Mouse (Mus musculus): ENCODE measurements at regions not wholly inside any gene's neighbourhood (a gene's known extent, or its start where the extent isn't known, plus 50 kb on each side); places are given as distances from the start of the nearest gene placed in this dataset.

GRCm38 (mm10) chr7:69326311-69326710, 577.3 kb upstream of the Arrdc4 start:
- Histone ChIP-seq H3K27ac (replicated peaks) (no peak overlapping the region), H3K4me3 (no peak overlapping the region), H3K9me3 (no peaks in the 10 kb centered on the region), H3K36me3 (no peaks in the 10 kb centered on the region), H3K4me2 (replicated peaks) (no peak overlapping the region), H3K9ac (replicated peaks) (no peak overlapping the region), H3K4me1 (no peaks in the 10 kb centered on the region), H3K27me3 (no peaks in the 10 kb centered on the region)
- 53% methylated on average over 2 of the region's 2 CpGs for WGBS
- peak; percentile 38; the same call in 1 of the 2 replicates for ATAC-seq (replicated peaks)

DNA sequence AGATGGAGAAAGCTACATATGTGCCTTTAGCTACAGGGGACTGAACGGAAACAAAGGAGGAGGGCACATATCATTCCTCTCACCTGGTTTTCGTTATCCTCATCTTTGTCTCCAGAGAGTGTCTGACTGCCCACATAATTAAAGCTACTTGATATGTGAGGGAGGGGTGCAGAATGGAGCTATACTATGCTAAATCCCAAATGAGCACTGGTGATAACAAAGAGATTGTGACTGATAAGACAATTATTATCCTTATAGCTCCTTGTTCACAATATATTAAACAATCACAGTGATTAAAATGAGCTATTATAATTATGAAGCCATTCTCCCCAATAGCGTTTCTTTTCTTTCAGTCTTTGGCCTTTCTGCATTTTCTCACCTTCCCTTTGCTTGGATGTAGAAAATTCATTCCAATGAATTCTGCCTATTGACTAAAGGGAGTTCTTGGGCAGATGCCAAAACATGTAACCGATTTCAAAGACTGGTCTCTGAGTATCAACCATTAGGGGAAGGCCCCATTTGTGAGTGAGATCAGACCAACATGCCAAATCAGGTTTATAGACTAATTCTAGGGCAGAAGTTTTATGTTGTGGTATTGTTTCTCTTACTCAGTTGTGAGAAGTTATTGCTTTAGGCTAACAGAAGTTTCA, 528.1 kb upstream of the Arrdc4 start:
- Histone ChIP-seq H3K9ac (replicated peaks) (no peak overlapping the region), H3K4me2 (replicated peaks) (no peak overlapping the region), H3K4me1 (peaks cover 7% of the 10 kb centered on the region), H3K27me3 (no peaks in the 10 kb centered on the region), H3K4me3 (no peak overlapping the region), H3K36me3 (no peaks in the 10 kb centered on the region), H3K27ac (replicated peaks) (peak overlapping the region; percentile 85), H3K9me3 (no peaks in the 10 kb centered on the region)
- peak; percentile 76 for ATAC-seq (replicated peaks)
- 31% methylated on average over 4 of the region's 4 CpGs for WGBS

- H3K36me3 ChIP-seq: no peaks in the 10 kb centered on the region
- H3K4me2 ChIP-seq (replicated peaks): no peak overlapping the region
- ATAC-seq (replicated peaks): peak; percentile 80
- H3K9ac ChIP-seq (replicated peaks): no peak overlapping the region
- no peaks in the 10 kb centered on the region for H3K27me3 ChIP-seq
- H3K4me1 ChIP-seq: peaks cover 7% of the 10 kb centered on the region
- H3K4me3 ChIP-seq: no peak overlapping the region
- 49% methylated on average over 5 of the region's 5 CpGs for WGBS
- H3K9me3 ChIP-seq: no peaks in the 10 kb centered on the region
- peak overlapping the region; percentile 85 for H3K27ac ChIP-seq (replicated peaks)
Observed at GRCm38 (mm10) chr7:69276376-69277055, 527.5 kb upstream of the Arrdc4 start.

DNA sequence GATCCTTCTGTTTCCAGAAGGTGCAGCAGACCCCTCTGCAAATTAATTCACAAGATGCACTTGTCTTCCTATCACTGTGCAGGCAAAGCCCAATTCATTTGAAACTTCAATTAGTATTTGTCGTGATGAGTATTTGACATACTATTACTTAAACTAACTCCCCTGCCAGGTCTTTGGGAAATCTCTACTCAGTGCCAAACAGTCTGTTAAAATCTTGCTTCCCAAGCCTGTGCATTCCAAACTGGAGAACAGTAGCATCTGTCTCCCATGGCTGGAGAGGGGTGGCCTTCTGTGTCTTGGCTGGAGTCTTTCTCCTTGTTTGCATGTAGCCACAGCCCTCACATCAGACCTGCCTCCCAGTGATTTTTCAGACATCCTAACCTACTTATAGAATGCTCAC, 524.6 kb upstream of the Arrdc4 start:
- H3K4me3 ChIP-seq: no peak overlapping the region

GRCm38 (mm10) chr7:69244519-69244918, 495.5 kb upstream of the Arrdc4 start:
- H3K27me3 ChIP-seq: no peaks in the 10 kb centered on the region
- H3K9me3 ChIP-seq: no peaks in the 10 kb centered on the region
- H3K9ac ChIP-seq (replicated peaks): no peak overlapping the region
- no peak for ATAC-seq (replicated peaks)
- no peaks in the 10 kb centered on the region for H3K36me3 ChIP-seq
- no peak overlapping the region for H3K4me3 ChIP-seq
- no peak overlapping the region for H3K27ac ChIP-seq (replicated peaks)
- 59% methylated on average over 2 of the region's 2 CpGs for WGBS
- H3K4me1 ChIP-seq: no peaks in the 10 kb centered on the region
- H3K4me2 ChIP-seq (replicated peaks): no peak overlapping the region

More for the DNA sequence above, 524.6 kb upstream of the Arrdc4 start:
- ATAC-seq (replicated peaks): peak; percentile 73
- Histone ChIP-seq H3K4me2 (replicated peaks) (no peak overlapping the region), H3K9me3 (no peaks in the 10 kb centered on the region), H3K27me3 (no peaks in the 10 kb centered on the region), H3K9ac (replicated peaks) (no peak overlapping the region), H3K36me3 (no peaks in the 10 kb centered on the region), H3K4me1 (peaks cover 7% of the 10 kb centered on the region), H3K27ac (replicated peaks) (no peak overlapping the region)
- WGBS: 49% methylated on average over 1 of the region's 1 CpGs

DNA sequence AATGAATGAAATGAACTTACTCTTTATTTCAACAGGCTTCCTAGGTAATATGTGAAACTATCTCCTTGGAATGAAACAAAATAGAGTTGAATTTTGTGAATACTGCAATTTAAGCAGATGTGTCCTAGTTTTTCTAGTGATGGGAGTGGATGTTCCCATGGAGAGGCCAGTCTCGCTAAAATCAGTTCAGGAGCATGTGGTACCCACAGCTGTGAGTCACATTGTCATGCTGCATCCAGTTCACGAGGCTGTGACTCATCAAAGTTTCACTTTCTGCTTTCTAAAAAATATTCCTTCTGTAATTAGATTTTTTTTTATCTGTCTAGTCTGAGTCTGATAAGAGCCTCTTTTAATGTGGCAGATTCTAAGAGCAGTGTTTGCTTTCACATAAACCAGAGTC, 484.3 kb upstream of the Arrdc4 start:
- no peak overlapping the region for H3K9ac ChIP-seq (replicated peaks)
- H3K4me3 ChIP-seq: no peak overlapping the region
- H3K36me3 ChIP-seq: no peaks in the 10 kb centered on the region
- WGBS: 79% methylated on average over 2 of the region's 2 CpGs
- no peaks in the 10 kb centered on the region for H3K9me3 ChIP-seq
- no peaks in the 10 kb centered on the region for H3K4me1 ChIP-seq
- no peak for ATAC-seq (replicated peaks)
- H3K27me3 ChIP-seq: no peaks in the 10 kb centered on the region
- no peak overlapping the region for H3K27ac ChIP-seq (replicated peaks)
- H3K4me2 ChIP-seq (replicated peaks): no peak overlapping the region

DNA sequence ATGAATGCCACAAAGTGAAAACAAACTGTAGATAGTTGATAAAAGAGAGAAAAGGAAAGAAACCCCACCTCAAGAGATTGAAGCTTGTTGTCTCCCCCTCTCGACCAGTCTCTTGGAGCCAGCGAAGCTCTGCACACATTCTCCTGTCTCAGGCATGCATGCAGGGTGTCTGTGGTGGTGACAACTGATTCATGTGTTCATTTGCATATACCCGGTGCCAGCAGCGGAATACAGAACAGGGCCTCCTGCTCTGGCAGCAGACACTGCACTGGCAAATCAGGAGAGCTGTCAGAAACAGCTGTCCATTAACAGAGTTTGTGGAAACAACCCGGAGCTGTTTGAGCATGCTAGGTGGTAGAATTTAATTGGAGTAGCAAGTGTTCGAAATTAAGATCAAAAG, 468.8 kb upstream of the Arrdc4 start:
- H3K9me3 ChIP-seq: 0 out of 2 replicates have a peak, but pooled peaks cover 2% of the 10 kb centered on the region
- 13% methylated on average over 6 of the region's 6 CpGs for WGBS
- peak overlapping the region; percentile 79 for H3K27ac ChIP-seq (replicated peaks)
- H3K4me1 ChIP-seq: peaks cover 19% of the 10 kb centered on the region
- ATAC-seq (replicated peaks): peak; percentile 99
- no peak overlapping the region for H3K4me3 ChIP-seq
- H3K9ac ChIP-seq (replicated peaks): no peak overlapping the region
- H3K36me3 ChIP-seq: no peaks in the 10 kb centered on the region
- H3K27me3 ChIP-seq: no peaks in the 10 kb centered on the region
- H3K4me2 ChIP-seq (replicated peaks): no peak overlapping the region

Data from forebrain, embryonic 15.5 days (tissue).